Mouse (Mus musculus): ENCODE data around the gene Slc25a1. TPM values are rescaled to one million over a fixed set of nuclear protein-coding genes. Genes with fewer than 3 reads are reported as not detected.
A peak's percentile ranks its signal among the peaks of the same experiment; 100 is the strongest.
"Not testable (repeated sequence)": the region's sequence is repeated elsewhere in the genome, so short reads cannot be mapped to it uniquely, and the experiment has no call there.

Slc25a1 gene
- polyA plus RNA-seq (2014; fragmentation: Nextera tagmentation; extraction: Ambion mirVana), result 114 and 118 TPM in 2 replicates

DNA sequence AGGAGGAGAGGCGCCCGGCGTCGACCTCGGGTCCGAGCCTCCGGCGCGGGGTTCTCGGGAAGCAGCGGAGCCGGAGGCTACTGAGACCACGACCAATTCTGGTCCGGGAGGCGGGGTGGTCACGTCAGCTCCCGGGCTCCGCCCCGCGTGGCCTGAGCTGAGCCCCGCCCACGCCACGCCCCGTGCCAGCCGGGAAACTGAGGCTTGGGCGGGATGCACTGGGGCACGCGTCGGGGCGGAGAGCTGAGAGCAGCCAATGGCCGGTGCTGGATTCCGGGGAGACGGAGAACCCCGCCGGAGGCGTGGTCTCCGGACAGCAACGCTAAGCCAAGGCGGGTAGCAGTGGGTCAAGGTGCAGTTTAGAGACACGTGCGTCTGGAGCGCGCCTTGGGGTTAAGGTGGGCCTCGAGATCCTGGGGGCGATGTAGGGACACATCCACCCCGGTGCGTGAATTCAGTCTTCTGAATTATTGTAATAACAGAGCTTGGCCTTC lies at the start of gene Slc25a1:
Gene Slc25a1 (minus strand): TSS at position 133 of the 494 bp plus-strand sequence.
- DNase-seq (ENCODE audit: low spot score), result peak; percentile 87
- Histone ChIP-seq H3K4me1 (replicated peaks; ENCODE audit: control insufficient read depth, insufficient read depth, low read length) (peaks cover 5% of the 10 kb centered on the region), H3K36me3 (ENCODE audit: control insufficient read depth, insufficient read depth, low read length) (no peaks in the 10 kb centered on the region), H3K27me3 (ENCODE audit: control insufficient read depth, insufficient read depth, low read length) (no peaks in the 10 kb centered on the region), H3K9me3 (ENCODE audit: control insufficient read depth, low read length) (no peaks in the 10 kb centered on the region), H3K4me2 (replicated peaks; ENCODE audit: low read depth, low read length) (peak within 1 kb of the TSS; percentile 93), H3K9ac (ENCODE audit: low read depth, low read length) (peak within 1 kb of the TSS; percentile 51), H3K27ac (ENCODE audit: low read depth, low read length) (peak within 1 kb of the TSS; percentile 86), H3K4me3 (ENCODE audit: low read depth, low read length) (peak within 1 kb of the TSS; percentile 88)
- peak; percentile 86 for ATAC-seq (ENCODE audit: low FRiP score)
- WGBS, result under 1% methylated on average over 47 of the region's 47 CpGs

DNA sequence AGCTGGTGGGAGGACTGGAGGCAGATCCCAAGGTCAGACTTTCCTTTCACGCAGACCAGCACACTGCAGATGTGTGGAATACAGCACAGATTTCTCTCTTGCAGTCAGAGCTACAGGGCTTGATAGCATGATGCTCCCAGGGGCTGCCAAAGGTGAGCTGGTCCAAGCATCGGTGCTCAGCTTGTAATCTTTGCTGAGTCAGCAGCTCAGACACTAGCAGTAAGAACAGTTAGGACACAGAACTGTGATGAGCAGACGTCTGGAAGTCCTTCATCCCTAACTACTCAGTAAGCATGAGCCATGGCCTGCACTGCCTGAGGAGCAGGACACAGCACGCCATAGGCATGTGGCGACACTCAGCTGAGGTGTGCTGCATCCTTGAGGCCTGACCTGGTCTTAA lies 43.8 kb upstream of the Slc25a1 start:
- Histone ChIP-seq H3K27ac (ENCODE audit: low read depth, low read length) (no peak overlapping the region), H3K27me3 (ENCODE audit: control insufficient read depth, insufficient read depth, low read length) (no peaks in the 10 kb centered on the region), H3K4me1 (replicated peaks; ENCODE audit: control insufficient read depth, insufficient read depth, low read length) (no peaks in the 10 kb centered on the region), H3K36me3 (ENCODE audit: control insufficient read depth, insufficient read depth, low read length) (no peaks in the 10 kb centered on the region), H3K4me3 (ENCODE audit: low read depth, low read length) (no peak overlapping the region), H3K4me2 (replicated peaks; ENCODE audit: low read depth, low read length) (no peak overlapping the region), H3K9me3 (ENCODE audit: control insufficient read depth, low read length) (no peaks in the 10 kb centered on the region), H3K9ac (ENCODE audit: low read depth, low read length) (no peak overlapping the region)
- WGBS, result 74% methylated on average over 5 of the region's 5 CpGs
- no peak for DNase-seq (ENCODE audit: low spot score)
- no peak for ATAC-seq (ENCODE audit: low FRiP score)

DNA sequence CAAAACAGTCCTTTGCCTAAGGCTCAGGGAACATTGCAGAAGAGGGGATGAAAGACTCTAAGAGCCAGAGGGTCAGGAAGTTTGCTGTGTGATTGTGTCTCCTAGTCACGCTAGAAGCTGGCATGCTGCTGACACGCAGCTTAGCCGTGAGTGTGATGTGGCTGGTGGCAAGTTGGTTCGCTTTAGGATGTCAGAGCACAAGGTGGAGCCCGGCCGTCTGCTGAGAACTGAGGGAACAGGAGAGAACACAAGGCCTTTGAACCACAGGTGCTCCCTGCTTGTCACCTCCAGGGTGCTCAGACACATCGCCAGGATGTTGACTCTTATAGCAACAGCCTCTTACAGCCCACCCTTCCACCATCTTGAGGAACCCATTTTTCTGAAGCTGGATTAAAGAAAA lies 34.1 kb upstream of the Slc25a1 start:
- WGBS, result 82% methylated on average over 7 of the region's 7 CpGs
- no peak for ATAC-seq (ENCODE audit: low FRiP score)
- H3K27ac ChIP-seq (ENCODE audit: low read depth, low read length), result no peak overlapping the region

DNA sequence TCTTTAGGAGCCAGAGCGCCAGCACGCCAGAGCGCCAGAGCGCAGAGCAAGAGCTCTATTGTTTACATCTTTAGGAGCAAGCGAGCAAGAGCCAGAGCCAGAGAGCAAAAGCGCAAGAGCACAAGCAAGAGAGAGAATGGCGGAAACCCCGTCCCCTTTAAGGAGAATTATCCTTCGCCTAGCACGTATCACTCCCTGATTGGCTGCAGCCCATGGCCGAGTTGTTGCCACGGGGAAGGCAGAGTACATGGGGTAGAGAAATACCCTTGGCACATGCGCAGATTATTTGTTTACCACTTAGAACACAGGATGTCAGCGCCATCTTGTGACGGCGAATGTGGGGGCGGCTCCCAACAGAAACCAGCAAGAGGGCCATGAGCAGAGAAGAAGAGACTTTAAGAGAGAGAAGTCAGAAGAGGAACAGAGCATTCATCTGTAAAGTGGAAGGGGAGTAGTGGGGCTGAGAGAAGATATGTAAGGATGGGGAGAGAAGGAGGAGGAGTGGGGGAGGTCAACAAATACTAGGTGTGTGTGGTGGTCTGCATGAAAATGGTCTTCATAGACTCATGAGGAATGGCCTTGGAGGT lies 28.1 kb upstream of the Slc25a1 start:
- H3K27me3 ChIP-seq (ENCODE audit: control insufficient read depth, insufficient read depth, low read length); H3K4me2 ChIP-seq (replicated peaks; ENCODE audit: low read depth, low read length); H3K36me3 ChIP-seq (ENCODE audit: control insufficient read depth, insufficient read depth, low read length); H3K4me3 ChIP-seq (ENCODE audit: low read depth, low read length); H3K9me3 ChIP-seq (ENCODE audit: control insufficient read depth, low read length); DNase-seq (ENCODE audit: low spot score); H3K4me1 ChIP-seq (replicated peaks; ENCODE audit: control insufficient read depth, insufficient read depth, low read length); ATAC-seq (ENCODE audit: low FRiP score); H3K9ac ChIP-seq (ENCODE audit: low read depth, low read length); H3K27ac ChIP-seq (ENCODE audit: low read depth, low read length): not testable (repeated sequence)
- 98% methylated on average over 17 of the region's 17 CpGs for WGBS

More for the DNA sequence above, 34.1 kb upstream of the Slc25a1 start:
- Histone ChIP-seq H3K27me3 (ENCODE audit: control insufficient read depth, insufficient read depth, low read length) (no peaks in the 10 kb centered on the region), H3K9ac (ENCODE audit: low read depth, low read length) (no peak overlapping the region), H3K4me1 (replicated peaks; ENCODE audit: control insufficient read depth, insufficient read depth, low read length) (no peaks in the 10 kb centered on the region), H3K4me2 (replicated peaks; ENCODE audit: low read depth, low read length) (no peak overlapping the region), H3K4me3 (ENCODE audit: low read depth, low read length) (no peak overlapping the region), H3K9me3 (ENCODE audit: control insufficient read depth, low read length) (no peaks in the 10 kb centered on the region), H3K36me3 (ENCODE audit: control insufficient read depth, insufficient read depth, low read length) (no peaks in the 10 kb centered on the region)
- no peak for DNase-seq (ENCODE audit: low spot score)

DNA sequence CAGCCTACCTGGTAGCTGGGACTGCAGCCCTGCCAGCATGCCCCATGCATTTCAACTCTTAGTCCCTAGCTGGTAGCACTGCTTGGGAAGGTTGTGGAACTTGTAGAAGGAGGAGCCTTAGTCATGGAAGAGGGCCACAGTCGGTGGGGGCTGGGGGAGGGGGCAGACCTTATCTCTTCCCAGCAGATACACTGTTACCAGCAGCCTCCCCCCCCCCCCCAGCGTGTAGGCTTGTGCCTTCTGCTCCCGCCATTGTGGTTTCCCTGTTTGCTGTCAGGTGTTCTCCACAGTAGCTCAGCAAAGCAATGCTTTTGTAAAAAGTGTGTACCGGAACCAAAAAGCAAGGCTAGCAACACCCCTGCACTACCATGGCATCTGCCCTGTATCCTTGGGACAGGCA lies 23.6 kb upstream of the Slc25a1 start:
- 89% methylated on average over 3 of the region's 4 CpGs for WGBS
- Histone ChIP-seq H3K27me3 (ENCODE audit: control insufficient read depth, insufficient read depth, low read length) (no peaks in the 10 kb centered on the region), H3K9me3 (ENCODE audit: control insufficient read depth, low read length) (no peaks in the 10 kb centered on the region), H3K9ac (ENCODE audit: low read depth, low read length) (no peak overlapping the region), H3K4me1 (replicated peaks; ENCODE audit: control insufficient read depth, insufficient read depth, low read length) (no peaks in the 10 kb centered on the region), H3K4me2 (replicated peaks; ENCODE audit: low read depth, low read length) (no peak overlapping the region), H3K27ac (ENCODE audit: low read depth, low read length) (no peak overlapping the region), H3K36me3 (ENCODE audit: control insufficient read depth, insufficient read depth, low read length) (no peaks in the 10 kb centered on the region), H3K4me3 (ENCODE audit: low read depth, low read length) (no peak overlapping the region)
- DNase-seq (ENCODE audit: low spot score), result no peak
- ATAC-seq (ENCODE audit: low FRiP score), result no peak

DNA sequence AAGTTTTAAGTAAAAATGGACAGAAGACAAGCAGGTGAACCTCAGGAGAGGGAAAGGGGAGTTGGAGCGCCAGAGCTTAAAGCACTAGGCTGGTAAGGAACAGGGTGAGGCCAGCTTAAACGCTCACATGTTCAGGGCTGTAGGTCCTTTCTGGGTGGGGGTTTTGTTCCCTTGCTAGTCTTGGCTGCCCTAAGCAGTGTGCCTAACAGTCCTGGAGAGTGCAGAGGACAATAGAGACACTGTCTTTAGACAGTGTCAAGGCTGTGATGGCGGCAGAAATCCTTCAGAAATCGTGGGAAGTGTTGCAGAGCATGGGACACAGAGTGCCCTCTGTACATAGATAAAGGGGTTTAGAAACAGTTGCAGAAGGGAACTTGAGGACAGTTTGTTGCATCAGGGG lies 22.0 kb upstream of the Slc25a1 start:
- peak; percentile 31 for DNase-seq (ENCODE audit: low spot score)

DNA sequence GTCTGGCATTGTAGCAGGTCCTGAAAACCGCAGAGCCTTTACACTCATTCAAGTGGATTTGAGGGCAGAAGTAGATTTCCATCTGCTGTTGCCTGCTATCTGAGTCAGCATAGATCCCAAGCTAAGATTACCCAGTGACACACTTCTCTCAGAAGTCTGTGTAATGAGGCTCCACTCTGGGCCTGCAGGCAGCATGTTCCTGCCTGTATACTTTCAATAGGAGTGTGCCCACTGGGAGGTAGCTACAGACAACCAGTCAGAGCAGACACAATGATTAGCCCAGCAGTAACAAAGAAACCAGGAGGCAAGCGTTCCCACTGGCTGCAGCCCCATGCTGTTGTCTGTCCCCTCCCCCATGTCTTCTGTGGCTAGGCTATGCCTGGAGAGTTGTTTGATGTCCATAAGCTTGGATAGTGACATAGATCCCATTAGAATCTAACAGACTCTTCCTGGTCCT lies 21.4 kb upstream of the Slc25a1 start:
- Histone ChIP-seq H3K9ac (ENCODE audit: low read depth, low read length) (no peak overlapping the region), H3K4me1 (replicated peaks; ENCODE audit: control insufficient read depth, insufficient read depth, low read length) (no peaks in the 10 kb centered on the region), H3K27ac (ENCODE audit: low read depth, low read length) (peak overlapping the region; percentile 64; the same call in 1 of the 2 replicates), H3K27me3 (ENCODE audit: control insufficient read depth, insufficient read depth, low read length) (no peaks in the 10 kb centered on the region), H3K36me3 (ENCODE audit: control insufficient read depth, insufficient read depth, low read length) (no peaks in the 10 kb centered on the region), H3K9me3 (ENCODE audit: control insufficient read depth, low read length) (no peaks in the 10 kb centered on the region), H3K4me3 (ENCODE audit: low read depth, low read length) (no peak overlapping the region), H3K4me2 (replicated peaks; ENCODE audit: low read depth, low read length) (no peak overlapping the region)
- ATAC-seq (ENCODE audit: low FRiP score) (peak; percentile 93), DNase-seq (ENCODE audit: low spot score) (peak; percentile 66)
- WGBS, result 27% methylated on average over 2 of the region's 2 CpGs

More for the DNA sequence above, 22.0 kb upstream of the Slc25a1 start:
- Histone ChIP-seq H3K27me3 (ENCODE audit: control insufficient read depth, insufficient read depth, low read length) (no peaks in the 10 kb centered on the region), H3K9me3 (ENCODE audit: control insufficient read depth, low read length) (no peaks in the 10 kb centered on the region), H3K4me2 (replicated peaks; ENCODE audit: low read depth, low read length) (no peak overlapping the region), H3K36me3 (ENCODE audit: control insufficient read depth, insufficient read depth, low read length) (no peaks in the 10 kb centered on the region), H3K4me1 (replicated peaks; ENCODE audit: control insufficient read depth, insufficient read depth, low read length) (no peaks in the 10 kb centered on the region), H3K27ac (ENCODE audit: low read depth, low read length) (no peak overlapping the region), H3K4me3 (ENCODE audit: low read depth, low read length) (no peak overlapping the region), H3K9ac (ENCODE audit: low read depth, low read length) (no peak overlapping the region)
- 45% methylated on average over 4 of the region's 4 CpGs for WGBS
- no peak; the same call in 1 of the 2 replicates for ATAC-seq (ENCODE audit: low FRiP score)

DNA sequence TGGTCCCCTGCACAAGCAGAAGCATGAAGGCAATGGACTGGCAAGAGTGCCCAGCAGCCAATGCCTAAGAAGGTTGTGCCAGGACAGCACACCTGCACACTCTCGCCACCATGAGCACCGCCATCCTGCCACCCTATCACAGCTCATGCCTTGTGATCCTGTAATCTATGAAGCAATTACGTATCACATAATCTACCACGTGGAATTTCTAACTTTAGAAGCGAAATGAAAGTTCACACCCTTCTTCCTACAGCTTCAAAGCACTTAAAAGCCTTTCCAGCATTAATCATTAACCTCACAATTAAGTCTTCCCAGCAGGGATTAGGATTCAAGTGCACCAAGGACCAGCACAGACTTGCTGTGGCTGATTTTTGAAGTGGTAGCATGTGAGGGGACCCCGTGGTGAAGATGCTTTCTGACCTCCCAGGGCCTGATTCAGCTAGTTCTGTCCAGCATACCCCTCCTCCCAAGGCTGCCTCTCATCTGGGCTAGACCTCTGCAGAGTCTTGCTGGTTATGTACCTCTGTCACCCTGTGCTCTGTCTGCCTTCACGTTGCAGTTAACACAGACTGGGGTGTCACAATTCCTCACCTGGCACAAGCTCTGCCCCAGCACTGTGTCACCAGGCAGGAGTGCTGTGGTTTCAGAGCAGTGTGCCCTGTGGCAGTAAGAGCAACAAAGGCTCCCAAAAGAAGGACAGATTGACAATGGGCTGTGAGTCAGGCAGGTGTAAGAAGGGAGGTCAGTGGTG lies 17.2 kb upstream of the Slc25a1 start:
- no peaks in the 10 kb centered on the region for H3K36me3 ChIP-seq (ENCODE audit: control insufficient read depth, insufficient read depth, low read length)
- no peak for ATAC-seq (ENCODE audit: low FRiP score)
- H3K4me3 ChIP-seq (ENCODE audit: low read depth, low read length), result no peak overlapping the region
- no peak for DNase-seq (ENCODE audit: low spot score)
- H3K27ac ChIP-seq (ENCODE audit: low read depth, low read length), result no peak overlapping the region
- no peaks in the 10 kb centered on the region for H3K27me3 ChIP-seq (ENCODE audit: control insufficient read depth, insufficient read depth, low read length)
- H3K4me2 ChIP-seq (replicated peaks; ENCODE audit: low read depth, low read length), result no peak overlapping the region
- whole genome bisulfite sequencing, result 60% methylated on average over 7 of the region's 7 CpGs
- no peaks in the 10 kb centered on the region for H3K4me1 ChIP-seq (replicated peaks; ENCODE audit: control insufficient read depth, insufficient read depth, low read length)
- H3K9ac ChIP-seq (ENCODE audit: low read depth, low read length), result no peak overlapping the region
- no peaks in the 10 kb centered on the region for H3K9me3 ChIP-seq (ENCODE audit: control insufficient read depth, low read length)
